ENCODE assay signal across 16 mouse cellular contexts in genomic region chr9:42859959-42860794, GRCm38 (mm10).
DNase-seq lines count a peak whose midpoint lies in the region; ATAC-seq lines count a peak whose summit lies in the region.
"Had no signal": no experiment of that assay in that cellular context is flagged by ENCODE, and none has a peak within 500 bp of the region (broad histone marks: within the 10 kb centered on the region; RNA-seq: fewer than 3 reads in every experiment).

No protein-coding gene starts in this region.

- DNase-seq in CD4-positive, CD25-positive, alpha-beta regulatory T cell, adult 2 months (ENCODE audit: low read depth, low spot score): peak; percentile 33
- DNase-seq in R1 (ENCODE audit: low read depth, low spot score): peak; percentile 88
- peak; percentile 20 for DNase-seq in thymus, postnatal 14 days
- no peak for DNase-seq in left cerebral cortex, adult 11 months (ENCODE audit: low spot score)
- no peak for DNase-seq in adrenal gland, postnatal 10 days
- DNase-seq in heart, adult 11 months: no peak
- DNase-seq: cerebellum, adult 11-12 months; cerebellum, postnatal 25 days; forebrain, postnatal 0 days; heart, postnatal 4 days; kidney, adult 11 months; lung, postnatal 10 days; right cerebral cortex, adult 18-20 months had no signal

- peak; percentile 53 to 65 for ATAC-seq in hematopoietic stem cell, adult 5-6 weeks (replicated peaks in 1 of 2; ENCODE audit: insufficient read depth in 1 of 2, low FRiP score in 2 of 2, low TSS enrichment in 1 of 2, low read depth in 1 of 2, poor library complexity in 2 of 2, severe bottlenecking in 2 of 2)
- ATAC-seq: forebrain, postnatal 0 days; hindbrain, postnatal 0 days; midbrain, embryonic 16.5 days had no signal

Comparison
In these comparisons a context has a peak if more than half of its experiments do, and no peak if none do; other contexts are left out.
1. DNase-seq: peak in CD4-positive, CD25-positive, alpha-beta regulatory T cell, adult 2 months (single experiment), R1 (single experiment) and thymus, postnatal 14 days (single experiment); none in left cerebral cortex, adult 11 months (single experiment), adrenal gland, postnatal 10 days (single experiment) and heart, adult 11 months (single experiment).